ENCODE assay signal across 8 mouse cellular contexts in the genomic region with DNA sequence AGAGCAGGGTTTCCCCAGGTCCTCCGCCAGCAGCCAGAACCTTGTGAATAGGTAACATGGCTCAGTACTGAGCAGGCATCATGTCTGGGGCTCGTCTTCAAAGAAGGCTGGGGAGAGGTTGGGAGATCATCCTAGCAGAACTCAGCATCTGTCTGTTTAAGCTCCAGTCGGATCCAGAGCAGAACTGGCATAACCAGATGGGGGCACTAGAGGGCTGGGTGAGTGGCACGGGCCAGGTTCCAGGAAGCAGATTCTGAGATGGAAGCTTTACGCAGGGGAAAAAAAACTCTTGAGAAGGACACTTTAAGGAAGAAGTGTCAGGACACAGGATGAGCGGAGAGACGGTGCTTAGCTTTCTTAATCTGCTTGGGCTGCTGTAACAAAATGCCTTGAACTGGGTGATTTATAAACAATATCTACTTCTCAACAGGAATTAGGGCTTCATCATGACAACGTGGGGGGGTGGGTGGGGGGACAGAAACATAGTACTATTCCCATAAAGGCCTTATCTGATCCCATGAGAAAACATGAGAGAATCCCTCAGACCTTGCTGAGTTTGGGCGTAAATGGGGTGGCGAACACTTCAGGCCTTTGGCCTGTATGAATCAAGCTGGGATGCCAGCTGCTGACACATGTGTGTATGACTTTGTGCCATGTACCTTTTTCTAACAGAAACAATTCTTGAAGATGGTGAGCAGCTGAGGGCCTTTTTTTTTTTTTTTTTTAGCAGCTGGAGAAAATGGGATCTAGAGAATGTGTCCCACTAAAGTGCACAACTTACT.
DNase-seq lines count a peak whose midpoint lies in the region; ATAC-seq lines count a peak whose summit lies in the region.

No protein-coding gene starts in this region.

- 56% methylated on average over 10 of the region's 10 CpGs for WGBS in forebrain, embryonic 10.5 days
- WGBS in forebrain, embryonic 16.5 days = 56% methylated on average over 10 of the region's 10 CpGs
- WGBS in heart, embryonic 10.5 days = 53% methylated on average over 10 of the region's 10 CpGs
- 54% methylated on average over 10 of the region's 10 CpGs for WGBS in limb, embryonic 11.5 days

- DNase-seq in forebrain, embryonic 10.5 days (ENCODE audit: extremely low spot score, low spot score) = peak; percentile 53
- DNase-seq in ovary, postnatal 36 days (ENCODE audit: low spot score) = peak; percentile 27
- no peak for DNase-seq in ovary, adult 18-20 months (ENCODE audit: low spot score)
- DNase-seq in cerebellum, adult 9-10 months = peak; percentile 76
- peak; percentile 74 for DNase-seq in heart, embryonic 10.5 days (ENCODE audit: low spot score)
- peak; percentile 76 for DNase-seq in limb, embryonic 11.5 days (ENCODE audit: low spot score)
- DNase-seq in right cerebral cortex, postnatal 4 days = peak; percentile 49

- peaks cover 28% of the 10 kb centered on the region for H3K4me1 ChIP-seq in forebrain, embryonic 10.5 days
- H3K4me1 ChIP-seq in forebrain, embryonic 16.5 days (replicated peaks; ENCODE audit: control insufficient read depth, insufficient read depth, low read length) = peaks cover 23% of the 10 kb centered on the region
- no peaks in the 10 kb centered on the region for H3K4me1 ChIP-seq in heart, embryonic 10.5 days
- H3K4me1 ChIP-seq in limb, embryonic 11.5 days (ENCODE audit: control insufficient read depth, insufficient read depth, low read length) = peaks cover 3% of the 10 kb centered on the region; the same call in 1 of the 2 replicates

- no peak overlapping the region for H3K27ac ChIP-seq in forebrain, embryonic 10.5 days
- H3K27ac ChIP-seq in forebrain, embryonic 16.5 days (ENCODE audit: low read length) = no peak overlapping the region
- no peak overlapping the region for H3K27ac ChIP-seq in heart, embryonic 10.5 days
- no peak overlapping the region for H3K27ac ChIP-seq in limb, embryonic 11.5 days (replicated peaks; ENCODE audit: low read depth, low read length)

- ATAC-seq in forebrain, embryonic 16.5 days = no peak
- no peak for ATAC-seq in limb, embryonic 11.5 days (ENCODE audit: insufficient number of reproducible peaks, low FRiP score, low TSS enrichment, low read depth)

- no peak overlapping the region for H3K4me3 ChIP-seq in forebrain, embryonic 10.5 days
- H3K4me3 ChIP-seq in forebrain, embryonic 16.5 days (replicated peaks; ENCODE audit: low read length) = no peak overlapping the region
- no peak overlapping the region for H3K4me3 ChIP-seq in heart, embryonic 10.5 days
- no peak overlapping the region for H3K4me3 ChIP-seq in limb, embryonic 11.5 days (ENCODE audit: low read depth, low read length)

- no peaks in the 10 kb centered on the region for H3K27me3 ChIP-seq in forebrain, embryonic 10.5 days (ENCODE audit: poor library complexity, severe bottlenecking)
- H3K27me3 ChIP-seq in forebrain, embryonic 16.5 days (replicated peaks; ENCODE audit: control insufficient read depth, insufficient read depth, low read length) = no peaks in the 10 kb centered on the region
- no peaks in the 10 kb centered on the region for H3K27me3 ChIP-seq in heart, embryonic 10.5 days (ENCODE audit: insufficient read depth, poor library complexity, severe bottlenecking)
- no peaks in the 10 kb centered on the region for H3K27me3 ChIP-seq in limb, embryonic 11.5 days (ENCODE audit: control insufficient read depth, insufficient read depth, low read length)

- H3K36me3 ChIP-seq in forebrain, embryonic 10.5 days (replicated peaks) = no peaks in the 10 kb centered on the region
- H3K36me3 ChIP-seq in forebrain, embryonic 16.5 days (ENCODE audit: control insufficient read depth, insufficient read depth) = no peaks in the 10 kb centered on the region
- H3K36me3 ChIP-seq in heart, embryonic 10.5 days = no peaks in the 10 kb centered on the region
- no peaks in the 10 kb centered on the region for H3K36me3 ChIP-seq in limb, embryonic 11.5 days (ENCODE audit: control insufficient read depth, insufficient read depth, low read length)

- no peaks in the 10 kb centered on the region for H3K9me3 ChIP-seq in forebrain, embryonic 10.5 days
- H3K9me3 ChIP-seq in forebrain, embryonic 16.5 days (ENCODE audit: control insufficient read depth, low read length) = no peaks in the 10 kb centered on the region
- no peaks in the 10 kb centered on the region for H3K9me3 ChIP-seq in heart, embryonic 10.5 days
- H3K9me3 ChIP-seq in limb, embryonic 11.5 days (ENCODE audit: control insufficient read depth, low read length) = no peaks in the 10 kb centered on the region

- H3K9ac ChIP-seq in forebrain, embryonic 16.5 days (replicated peaks; ENCODE audit: low read depth, low read length) = no peak overlapping the region
- no peak overlapping the region for H3K9ac ChIP-seq in limb, embryonic 11.5 days (ENCODE audit: low read length)

- H3K4me2 ChIP-seq in forebrain, embryonic 16.5 days (ENCODE audit: low read length) = no peak overlapping the region
- no peak overlapping the region for H3K4me2 ChIP-seq in limb, embryonic 11.5 days (ENCODE audit: low read depth, severe bottlenecking)
